Mouse (Mus musculus) forebrain, embryonic 11.5 days (tissue): Measurements from ENCODE around the gene Ergic1. TPM values are rescaled to one million over a fixed set of nuclear protein-coding genes. Genes with fewer than 3 reads are reported as not detected.

Experiments
- ATAC-seq: fragments of 200-750 bp; cut with Nextera tagmentation; replicated peaks from 2 replicates; pipeline ENCODE4 v1.8.0; 2017; ENCODE audit warnings: moderate TSS enrichment; ENCODE audit not compliant: low FRiP score
- DNase-seq: peaks from one replicate; pipeline ENCODE4 v3.0.0-alpha.2; 2017; ENCODE audit warnings: low spot score
- H3K27ac ChIP-seq: fragments of 300-500 bp; sonication (generic); 2 replicates; pipeline ENCODE4 v1.5.1; 2014; ENCODE audit warnings: low read depth, low read length
- H3K27me3 ChIP-seq: fragments of 300-500 bp; sonication (generic); 2 replicates; pipeline ENCODE4 v1.6.1; 2014; ENCODE audit warnings: mild to moderate bottlenecking, low read length, mixed read lengths; ENCODE audit not compliant: control insufficient read depth, insufficient read depth
- H3K36me3 ChIP-seq: fragments of 300-500 bp; sonication (generic); 2 replicates; pipeline ENCODE4 v1.6.1; 2014; ENCODE audit warnings: mild to moderate bottlenecking, low read length, moderate library complexity, mixed read lengths; ENCODE audit not compliant: control insufficient read depth, insufficient read depth
- H3K4me1 ChIP-seq: fragments of 300-500 bp; sonication (generic); replicated peaks from 2 replicates; pipeline ENCODE4 v1.6.1; 2014; ENCODE audit warnings: low read length, mixed read lengths; ENCODE audit not compliant: control insufficient read depth, insufficient read depth
- H3K4me2 ChIP-seq: fragments of 300-500 bp; sonication (generic); 2 replicates; pipeline ENCODE4 v1.6.1; 2014; ENCODE audit warnings: low read depth, mild to moderate bottlenecking, low read length, moderate library complexity, mixed read lengths; ENCODE audit not compliant: severe bottlenecking
- H3K4me3 ChIP-seq: fragments of 300-500 bp; sonication (generic); 2 replicates; pipeline ENCODE4 v1.5.1; 2014; ENCODE audit warnings: low read depth, low read length
- H3K9ac ChIP-seq: fragments of 300-500 bp; sonication (generic); 2 replicates; pipeline ENCODE4 v1.6.1; 2014; ENCODE audit warnings: low read length
- H3K9me3 ChIP-seq: fragments of 300-500 bp; sonication (generic); 2 replicates; pipeline ENCODE4 v1.6.1; 2016; ENCODE audit warnings: low read length, mixed read lengths; ENCODE audit not compliant: control insufficient read depth
- WGBS: fragments of 180-500 bp; shearing (Covaris S2); extraction: QIAGEN DNeasy Blood & Tissue Kit; methylation state at CpG from one replicate; pipeline ENCODE4 v1.1.7; 2014; 5-methylcytosine and 5-hydroxymethylcytosine counted together
- microRNA-seq: library from miRNA; unstranded; fragments of <30 nt; microRNA quantifications from one replicate; pipeline ENCODE4, GENCODE M21; 2016; ENCODE audit not compliant: insufficient number of aligned reads
- polyA plus RNA-seq: library from polyadenylated mRNA; unstranded; fragments of >200 nt; fragmentation: Nextera tagmentation; extraction: Ambion mirVana; gene quantifications from 2 replicates; pipeline ENCODE4 v1.2.1, GENCODE M21; 2014

The Ergic1 gene
- polyA plus RNA-seq, 1 experiment from 2014 or later = 139 TPM

- H3K9ac ChIP-seq = no peak overlapping the region
- no peaks in the 10 kb centered on the region for H3K27me3 ChIP-seq
- no peaks in the 10 kb centered on the region for H3K4me1 ChIP-seq
- no peaks in the 10 kb centered on the region for H3K9me3 ChIP-seq
- H3K27ac ChIP-seq = no peak overlapping the region
- H3K4me3 ChIP-seq = no peak overlapping the region
- H3K4me2 ChIP-seq = no peak overlapping the region
- WGBS = 92% methylated on average over 5 of the region's 5 CpGs
- H3K36me3 ChIP-seq = no peaks in the 10 kb centered on the region
- ATAC-seq (no peak), DNase-seq (no peak)
These were observed 137.6 kb downstream of the Ergic1 start for GRCm38 (mm10) chr17:26698846-26699245.

GRCm38 (mm10) chr17:26699819-26700616 is 138.7 kb downstream of the Ergic1 start:
- H3K4me2 ChIP-seq = no peak overlapping the region
- no peak for ATAC-seq
- no peaks in the 10 kb centered on the region for H3K36me3 ChIP-seq
- WGBS = 94% methylated on average over 10 of the region's 10 CpGs
- no peaks in the 10 kb centered on the region for H3K27me3 ChIP-seq
- no peaks in the 10 kb centered on the region for H3K9me3 ChIP-seq
- H3K4me3 ChIP-seq = no peak overlapping the region
- H3K4me1 ChIP-seq = no peaks in the 10 kb centered on the region
- DNase-seq = no peak
- H3K9ac ChIP-seq = no peak overlapping the region
- no peak overlapping the region for H3K27ac ChIP-seq

GRCm38 (mm10) chr17:26701565-26701964 is 140.3 kb downstream of the Ergic1 start:
- H3K4me2 ChIP-seq = no peak overlapping the region
- no peaks in the 10 kb centered on the region for H3K4me1 ChIP-seq
- 86% methylated on average over 13 of the region's 13 CpGs for WGBS
- no peak for ATAC-seq
- no peaks in the 10 kb centered on the region for H3K9me3 ChIP-seq
- DNase-seq = no peak
- H3K27me3 ChIP-seq = no peaks in the 10 kb centered on the region
- no peaks in the 10 kb centered on the region for H3K36me3 ChIP-seq
- no peak overlapping the region for H3K9ac ChIP-seq
- H3K27ac ChIP-seq = no peak overlapping the region
- H3K4me3 ChIP-seq = no peak overlapping the region

GRCm38 (mm10) chr17:26702621-26703020 is 141.3 kb downstream of the Ergic1 start:
- Histone ChIP-seq H3K4me3 (no peak overlapping the region), H3K27ac (no peak overlapping the region), H3K36me3 (no peaks in the 10 kb centered on the region), H3K9me3 (no peaks in the 10 kb centered on the region), H3K4me2 (no peak overlapping the region), H3K4me1 (no peaks in the 10 kb centered on the region), H3K27me3 (no peaks in the 10 kb centered on the region), H3K9ac (no peak overlapping the region)
- no peak for ATAC-seq
- DNase-seq = no peak
- WGBS = 84% methylated on average over 4 of the region's 4 CpGs

GRCm38 (mm10) chr17:26703671-26704070 is 142.4 kb downstream of the Ergic1 start:
- H3K27me3 ChIP-seq = no peaks in the 10 kb centered on the region
- no peak overlapping the region for H3K4me2 ChIP-seq
- no peak overlapping the region for H3K4me3 ChIP-seq
- no peak overlapping the region for H3K27ac ChIP-seq
- H3K36me3 ChIP-seq = no peaks in the 10 kb centered on the region
- ATAC-seq (no peak), DNase-seq (no peak)
- 95% methylated on average over 4 of the region's 4 CpGs for WGBS
- H3K9me3 ChIP-seq = no peaks in the 10 kb centered on the region
- H3K9ac ChIP-seq = no peak overlapping the region
- no peaks in the 10 kb centered on the region for H3K4me1 ChIP-seq

- DNase-seq = no peak
These were observed 144.4 kb downstream of the Ergic1 start for GRCm38 (mm10) chr17:26705463-26706359.

More at GRCm38 (mm10) chr17:26705463-26706359, 144.4 kb downstream of the Ergic1 start:
- no peak for ATAC-seq
- Histone ChIP-seq H3K27me3 (no peaks in the 10 kb centered on the region), H3K9me3 (no peaks in the 10 kb centered on the region), H3K4me1 (no peaks in the 10 kb centered on the region), H3K36me3 (no peaks in the 10 kb centered on the region), H3K9ac (no peak overlapping the region), H3K27ac (no peak overlapping the region), H3K4me3 (no peak overlapping the region), H3K4me2 (no peak overlapping the region)
- 85% methylated on average over 11 of the region's 11 CpGs for WGBS

Small RNA genes lying within 50 kb of the gene (microRNA-seq; reads per million reads assigned to microRNA genes)
- gene Gm22420 = not detected

Other genes starting within 250 kb of the Ergic1 start
- 0.35 and 0.45 TPM in 2 replicates for gene Neurl1b, start 146.7 kb upstream of the Ergic1 start, polyA plus RNA-seq
- gene Dusp1, start 639 bp downstream of the Ergic1 start, polyA plus RNA-seq = 35.7 and 37.6 TPM in 2 replicates
- 87.3 and 94.7 TPM in 2 replicates for gene Atp6v0e, start 101.7 kb downstream of the Ergic1 start, polyA plus RNA-seq
- 2.8 TPM in 2 replicates for gene Crebrf, start 154.2 kb downstream of the Ergic1 start, polyA plus RNA-seq
- 46.1 and 49.7 TPM in 2 replicates for gene Bnip1, start 219.6 kb downstream of the Ergic1 start, polyA plus RNA-seq